ENCODE assay signal across 10 mouse cellular contexts in genomic region chr2:168654983-168655669, GRCm38 (mm10). TPM values are rescaled to one million over a fixed set of nuclear protein-coding genes. Genes with fewer than 3 reads are reported as not detected.
DNase-seq lines count a peak whose midpoint lies in the region; ATAC-seq and TF ChIP-seq lines count a peak whose summit lies in the region.
"Had no signal": no experiment of that assay in that cellular context is flagged by ENCODE, and none has a peak within 500 bp of the region (broad histone marks: within the 10 kb centered on the region; RNA-seq: fewer than 3 reads in every experiment).

No protein-coding gene starts in this region.

- TF ChIP-seq CTCF in midbrain, postnatal 0 days (IDR thresholded peaks at IDR 0.05), result peak; percentile 47

- WGBS in hindbrain, embryonic 11.5 days, result 77% methylated on average over 17 of the region's 17 CpGs
- WGBS in hindbrain, embryonic 12.5 days, result 77% methylated on average over 17 of the region's 17 CpGs
- WGBS in midbrain, postnatal 0 days, result 79% methylated on average over 17 of the region's 17 CpGs
- 73% methylated on average over 17 of the region's 17 CpGs for WGBS in midbrain, embryonic 16.5 days

- H3K9me3 ChIP-seq in hindbrain, embryonic 11.5 days (ENCODE audit: control insufficient read depth, low read length), result no peaks in the 10 kb centered on the region
- no peaks in the 10 kb centered on the region for H3K9me3 ChIP-seq in hindbrain, embryonic 12.5 days (replicated peaks)
- H3K9me3 ChIP-seq in midbrain, postnatal 0 days (ENCODE audit: low read length), result no peaks in the 10 kb centered on the region
- no peaks in the 10 kb centered on the region for H3K9me3 ChIP-seq in midbrain, embryonic 16.5 days (replicated peaks; ENCODE audit: control insufficient read depth, low read length, poor library complexity, severe bottlenecking)

- H3K36me3 ChIP-seq in hindbrain, embryonic 11.5 days (ENCODE audit: control insufficient read depth, insufficient read depth, low read length), result no peaks in the 10 kb centered on the region
- H3K36me3 ChIP-seq in hindbrain, embryonic 12.5 days, result peaks cover 50% of the 10 kb centered on the region
- H3K36me3 ChIP-seq in midbrain, postnatal 0 days (ENCODE audit: insufficient read depth, low read length), result peaks cover 33% of the 10 kb centered on the region
- H3K36me3 ChIP-seq in midbrain, embryonic 16.5 days (ENCODE audit: control insufficient read depth, insufficient read depth, low read length), result peaks cover 29% of the 10 kb centered on the region

- no peak overlapping the region for H3K27ac ChIP-seq in hindbrain, embryonic 11.5 days (ENCODE audit: low read depth, low read length)
- no peak overlapping the region for H3K27ac ChIP-seq in hindbrain, embryonic 12.5 days
- H3K27ac ChIP-seq in midbrain, postnatal 0 days (ENCODE audit: low read depth, low read length), result no peak overlapping the region
- H3K27ac ChIP-seq in midbrain, embryonic 16.5 days (ENCODE audit: low read length), result no peak overlapping the region

- no peak overlapping the region for H3K4me3 ChIP-seq in hindbrain, embryonic 11.5 days (ENCODE audit: low read depth, low read length)
- no peak overlapping the region for H3K4me3 ChIP-seq in hindbrain, embryonic 12.5 days
- H3K4me3 ChIP-seq in midbrain, postnatal 0 days (ENCODE audit: low read depth, low read length), result no peak overlapping the region
- H3K4me3 ChIP-seq in midbrain, embryonic 16.5 days (ENCODE audit: low read depth, low read length), result no peak overlapping the region

- H3K4me1 ChIP-seq in hindbrain, embryonic 11.5 days (replicated peaks; ENCODE audit: control insufficient read depth, insufficient read depth, low read length), result no peaks in the 10 kb centered on the region
- H3K4me1 ChIP-seq in hindbrain, embryonic 12.5 days, result peaks cover 8% of the 10 kb centered on the region; the same call in 1 of the 2 replicates
- H3K4me1 ChIP-seq in midbrain, postnatal 0 days (ENCODE audit: insufficient read depth, low read length), result no peaks in the 10 kb centered on the region
- H3K4me1 ChIP-seq in midbrain, embryonic 16.5 days (ENCODE audit: control insufficient read depth, insufficient read depth, low read length), result no peaks in the 10 kb centered on the region

- DNase-seq in cerebellum, adult 18-20 months, result peak; percentile 43 to 55
- no peak for DNase-seq in cerebellum, postnatal 4 days (ENCODE audit: low spot score in 2 of 2)
- DNase-seq in hindbrain, embryonic 11.5 days (ENCODE audit: low spot score), result peak; percentile 22
- DNase-seq in midbrain, postnatal 0 days (ENCODE audit: low spot score), result no peak
- DNase-seq in left cerebral cortex, adult 9 months (ENCODE audit: low spot score in 2 of 2), result no peak
- DNase-seq: adrenal gland, postnatal 36 days had no signal

- H3K9ac ChIP-seq in hindbrain, embryonic 11.5 days (ENCODE audit: low read depth, low read length), result no peak overlapping the region
- H3K9ac ChIP-seq in hindbrain, embryonic 12.5 days, result no peak overlapping the region
- no peak overlapping the region for H3K9ac ChIP-seq in midbrain, postnatal 0 days (replicated peaks; ENCODE audit: low read length, poor library complexity, severe bottlenecking)
- H3K9ac ChIP-seq in midbrain, embryonic 16.5 days (ENCODE audit: low read depth, low read length), result no peak overlapping the region

- H3K27me3 ChIP-seq in hindbrain, embryonic 11.5 days (ENCODE audit: control insufficient read depth, insufficient read depth, low read length), result no peaks in the 10 kb centered on the region
- no peaks in the 10 kb centered on the region for H3K27me3 ChIP-seq in hindbrain, embryonic 12.5 days
- H3K27me3 ChIP-seq in midbrain, postnatal 0 days (ENCODE audit: insufficient read depth, low read length), result no peaks in the 10 kb centered on the region
- no peaks in the 10 kb centered on the region for H3K27me3 ChIP-seq in midbrain, embryonic 16.5 days (ENCODE audit: control insufficient read depth, insufficient read depth, low read depth, low read length)
- H3K27me3 ChIP-seq: Patski had no signal

- H3K4me2 ChIP-seq in hindbrain, embryonic 11.5 days (replicated peaks; ENCODE audit: low read depth, low read length), result no peak overlapping the region
- H3K4me2 ChIP-seq in hindbrain, embryonic 12.5 days (replicated peaks), result no peak overlapping the region
- no peak overlapping the region for H3K4me2 ChIP-seq in midbrain, postnatal 0 days (ENCODE audit: low read depth, low read length, poor library complexity, severe bottlenecking)
- no peak overlapping the region for H3K4me2 ChIP-seq in midbrain, embryonic 16.5 days (ENCODE audit: low read length)

- no peak for ATAC-seq in hindbrain, embryonic 11.5 days (ENCODE audit: low FRiP score)
- no peak for ATAC-seq in hindbrain, embryonic 12.5 days (ENCODE audit: low FRiP score)
- ATAC-seq in midbrain, postnatal 0 days (ENCODE audit: low FRiP score), result no peak
- no peak for ATAC-seq in midbrain, embryonic 16.5 days
- peak; percentile 68 for ATAC-seq in megakaryocyte progenitor cell, adult 5-6 weeks (replicated peaks; ENCODE audit: poor library complexity)
- ATAC-seq: Patski had no signal

RNA-seq across cellular contexts. Expression of gene Nfatc2, which starts 53.7 kb away (rescaled TPM):
- polyA plus RNA-seq in hindbrain, embryonic 11.5 days (2014; fragmentation: Nextera tagmentation; extraction: Ambion mirVana), result 0.25 and 0.82 TPM in 2 replicates
- 2.2 and 2.4 TPM in 2 replicates for polyA plus RNA-seq in hindbrain, embryonic 12.5 days (2016; fragmentation: Nextera tagmentation; extraction: Ambion mirVana)
- 5.1 and 6.4 TPM in 2 replicates for total RNA-seq in midbrain, postnatal 0 days (2014; rRNA removed)
- 7.3 and 8.2 TPM in 2 replicates for polyA plus RNA-seq in midbrain, postnatal 0 days (2015; fragmentation: Nextera tagmentation; extraction: Ambion mirVana)
- 3.8 and 4.5 TPM in 2 replicates for polyA plus RNA-seq in midbrain, embryonic 16.5 days (2015; fragmentation: Nextera tagmentation; extraction: Ambion mirVana)
- 1.7 TPM in 2 replicates for total RNA-seq in megakaryocyte progenitor cell, adult 5-6 weeks (2015)
- total RNA-seq in megakaryocyte progenitor cell, adult 5-6 weeks (2017), result 0.17 and 0.47 TPM in 2 replicates

Comparison
In these comparisons a context has a peak if more than half of its experiments do, and no peak if none do; other contexts are left out.
1. DNase-seq: peak in cerebellum, adult 18-20 months (2 of 2) and hindbrain, embryonic 11.5 days (single experiment); none in cerebellum, postnatal 4 days (0 of 2), midbrain, postnatal 0 days (single experiment) and left cerebral cortex, adult 9 months (0 of 2).